Mouse (Mus musculus) frontal cortex, postnatal 14 days (tissue): ENCODE measurements around the gene Gm17349.
"Not testable (repeated sequence)": the region's sequence is repeated elsewhere in the genome, so short reads cannot be mapped to it uniquely, and the experiment has no call there.

Experiments used
- DNase-seq, 2 experiments: peaks; one replicate each; pipeline ENCODE4 v3.0.0; 2022; ENCODE audit warnings: low spot score in 2 of 2

Gm17349 gene

DNA sequence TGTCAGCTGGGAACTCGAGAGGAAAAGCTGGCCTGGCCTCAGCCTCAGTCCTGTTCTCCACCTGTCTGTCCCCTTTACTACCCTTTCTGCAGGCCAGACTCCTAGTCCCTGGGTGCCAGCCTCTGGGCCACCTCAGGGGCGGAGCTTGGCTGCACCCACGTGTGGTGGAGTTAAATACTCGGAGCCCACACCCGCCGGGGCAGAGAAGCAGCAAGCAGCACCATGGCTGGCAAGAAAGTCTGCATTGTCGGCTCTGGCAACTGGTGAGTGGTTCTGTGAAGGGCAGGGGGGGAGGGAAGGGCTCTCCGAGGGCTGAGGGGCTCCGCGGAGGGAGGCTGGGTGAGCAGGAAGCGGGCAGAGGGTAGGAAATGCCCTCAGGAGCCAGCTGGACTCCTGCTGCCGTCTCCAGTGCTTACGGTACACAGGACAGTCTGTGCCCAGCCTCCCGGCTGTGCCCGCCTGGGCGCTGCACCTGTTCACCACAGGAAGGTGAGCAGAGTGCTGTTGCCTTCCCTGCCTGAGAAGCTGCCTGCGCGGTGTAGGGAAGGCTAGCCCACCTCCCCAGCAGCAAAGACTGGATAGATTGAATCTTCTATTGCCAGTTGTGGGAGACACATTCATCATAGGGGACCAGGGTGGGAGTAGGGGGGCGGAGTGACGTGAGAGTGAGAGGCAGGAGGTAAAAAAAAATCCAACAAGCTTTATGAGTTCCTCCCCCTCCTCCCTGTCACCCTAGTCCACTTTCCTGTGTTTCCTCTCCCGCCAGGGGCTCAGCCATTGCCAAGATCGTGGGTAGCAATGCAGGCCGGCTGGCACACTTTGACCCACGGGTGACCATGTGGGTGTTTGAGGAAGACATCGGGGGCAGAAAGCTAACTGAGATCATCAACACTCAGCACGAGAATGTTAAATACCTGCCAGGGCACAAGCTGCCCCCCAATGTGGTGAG, 12.4 kb upstream of the Gm17349 start, which contains the start of gene Gpd1:
Gene Gpd1 (plus strand): TSS at position 130 of the 949 bp plus-strand sequence.
- DNase-seq, result no peak

GRCm38 (mm10) chr15:99716814-99717213, 11.5 kb upstream of the Gm17349 start:
- DNase-seq, result no peak

DNA sequence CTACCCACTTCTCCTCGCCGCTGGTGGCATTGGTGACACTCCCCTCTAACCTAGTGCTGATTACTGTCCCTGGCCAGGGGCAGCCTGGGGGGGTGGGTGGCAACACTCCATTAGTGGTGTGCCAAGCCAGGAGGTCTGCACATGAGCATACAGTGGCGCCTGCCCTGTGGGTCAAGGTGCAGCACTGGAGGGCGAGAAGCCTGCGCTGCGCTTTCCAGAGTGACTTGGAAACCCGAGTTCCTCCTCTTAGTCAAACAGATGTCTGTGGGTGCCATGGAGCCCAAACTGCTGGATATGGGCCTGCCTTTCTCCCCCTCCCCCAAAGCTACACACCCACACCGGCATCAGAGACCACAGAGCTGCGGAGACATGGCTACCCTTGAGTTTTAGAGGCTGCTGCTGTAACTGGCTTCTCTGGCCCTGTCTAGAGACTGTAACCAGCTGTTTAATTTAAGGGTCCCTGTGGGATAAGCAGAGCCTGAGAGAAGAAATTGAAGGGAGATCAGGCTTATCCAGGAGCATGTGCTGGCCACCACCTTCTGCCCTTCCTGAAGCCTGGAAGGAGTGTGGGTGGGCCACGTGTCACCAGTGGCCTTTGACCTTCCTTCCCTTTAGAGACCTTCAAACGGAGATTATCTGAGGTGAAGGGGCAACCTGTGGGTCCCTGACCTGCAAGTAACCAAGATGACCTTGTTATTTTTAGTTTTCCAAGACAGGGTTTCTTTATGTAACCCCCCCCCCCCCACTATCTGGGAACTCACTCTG, 10.9 kb upstream of the Gm17349 start:
- no peak for DNase-seq

DNA sequence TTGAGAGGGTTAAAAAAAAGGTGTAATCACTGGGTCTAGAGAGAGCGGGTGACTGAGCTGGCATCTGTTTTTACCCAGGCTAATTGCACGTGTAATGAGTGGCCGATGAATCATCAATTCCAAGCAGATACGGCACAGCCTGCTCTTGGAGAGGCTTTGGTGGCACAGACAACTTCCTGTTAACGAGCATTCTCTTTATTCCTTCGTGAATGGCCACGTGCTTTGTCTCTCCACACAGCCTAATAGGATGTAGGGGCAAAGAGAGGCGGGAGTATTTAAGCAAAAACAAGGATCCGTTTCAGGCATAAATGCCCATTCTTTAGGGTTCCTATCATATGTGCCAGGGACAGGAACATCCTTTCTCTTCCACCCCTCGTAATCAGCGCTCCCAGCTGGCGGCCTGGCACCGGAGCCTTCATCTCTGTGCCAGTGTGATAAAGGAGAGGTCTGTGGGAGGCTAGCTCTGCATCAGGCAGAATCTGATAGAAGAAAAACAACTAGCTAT, 10.1 kb upstream of the Gm17349 start:
- DNase-seq, result no peak

DNA sequence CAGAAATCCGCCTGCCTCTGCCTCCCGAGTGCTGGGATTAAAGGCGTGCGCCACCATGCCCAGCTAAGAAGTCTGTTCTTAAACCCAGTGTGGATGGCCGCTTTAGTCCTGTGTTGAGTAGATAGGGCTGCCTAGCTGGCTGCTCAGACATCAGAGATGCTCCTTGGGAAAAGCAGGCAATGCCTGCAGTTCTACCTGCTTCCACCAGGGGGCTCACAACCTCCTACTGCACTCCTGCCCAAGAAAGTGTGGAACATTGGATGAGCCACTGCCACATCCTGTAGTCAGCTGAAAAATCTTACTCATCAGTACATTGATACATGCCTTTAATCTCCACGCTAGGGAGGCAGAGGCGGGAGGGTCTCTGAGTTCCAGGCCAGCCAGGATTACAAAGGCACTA, 9.6 kb upstream of the Gm17349 start:
- peak; percentile 79 to 82 for DNase-seq

DNA sequence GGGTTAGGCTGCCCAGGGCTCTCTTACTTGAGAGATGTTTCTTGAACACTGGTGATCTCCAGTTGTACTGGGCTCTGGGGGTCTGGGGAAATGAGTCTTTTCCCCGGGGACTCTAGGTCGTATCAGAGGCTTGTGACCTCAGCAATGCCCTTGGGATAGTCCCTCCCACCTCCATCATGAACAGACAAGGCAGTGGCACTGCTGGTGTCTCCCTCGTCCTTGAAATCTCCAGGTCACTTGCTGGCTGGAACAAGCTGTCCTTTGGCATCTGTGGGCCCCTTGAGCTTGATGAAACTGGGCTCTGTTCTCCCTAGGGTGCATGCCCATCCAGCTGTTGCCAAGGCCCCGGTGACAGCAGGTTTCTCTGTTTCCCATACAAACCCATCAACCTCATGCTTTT, 8.9 kb upstream of the Gm17349 start:
- peak in 1 of 2 experiments; percentile 22 for DNase-seq

DNA sequence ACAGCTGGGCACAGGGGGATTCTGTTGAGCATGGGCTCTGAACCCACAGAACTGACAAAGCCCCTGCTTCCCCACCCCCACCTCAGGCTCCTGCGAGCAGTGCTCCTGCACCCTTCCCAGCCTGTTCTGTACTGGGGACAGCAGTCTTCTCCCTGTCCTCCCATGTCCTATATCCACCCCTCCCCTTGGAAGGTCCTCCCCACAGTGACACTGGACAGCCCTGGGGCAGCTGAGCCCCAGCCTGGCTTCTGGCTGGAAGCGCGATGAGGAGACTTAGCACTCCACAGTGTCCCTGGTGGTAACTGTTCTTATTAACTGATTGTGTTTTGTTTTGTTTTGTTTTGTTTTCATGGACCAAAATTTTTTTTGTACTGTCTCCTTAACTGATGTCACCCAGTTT, 8.3 kb upstream of the Gm17349 start:
- DNase-seq, result no peak

DNA sequence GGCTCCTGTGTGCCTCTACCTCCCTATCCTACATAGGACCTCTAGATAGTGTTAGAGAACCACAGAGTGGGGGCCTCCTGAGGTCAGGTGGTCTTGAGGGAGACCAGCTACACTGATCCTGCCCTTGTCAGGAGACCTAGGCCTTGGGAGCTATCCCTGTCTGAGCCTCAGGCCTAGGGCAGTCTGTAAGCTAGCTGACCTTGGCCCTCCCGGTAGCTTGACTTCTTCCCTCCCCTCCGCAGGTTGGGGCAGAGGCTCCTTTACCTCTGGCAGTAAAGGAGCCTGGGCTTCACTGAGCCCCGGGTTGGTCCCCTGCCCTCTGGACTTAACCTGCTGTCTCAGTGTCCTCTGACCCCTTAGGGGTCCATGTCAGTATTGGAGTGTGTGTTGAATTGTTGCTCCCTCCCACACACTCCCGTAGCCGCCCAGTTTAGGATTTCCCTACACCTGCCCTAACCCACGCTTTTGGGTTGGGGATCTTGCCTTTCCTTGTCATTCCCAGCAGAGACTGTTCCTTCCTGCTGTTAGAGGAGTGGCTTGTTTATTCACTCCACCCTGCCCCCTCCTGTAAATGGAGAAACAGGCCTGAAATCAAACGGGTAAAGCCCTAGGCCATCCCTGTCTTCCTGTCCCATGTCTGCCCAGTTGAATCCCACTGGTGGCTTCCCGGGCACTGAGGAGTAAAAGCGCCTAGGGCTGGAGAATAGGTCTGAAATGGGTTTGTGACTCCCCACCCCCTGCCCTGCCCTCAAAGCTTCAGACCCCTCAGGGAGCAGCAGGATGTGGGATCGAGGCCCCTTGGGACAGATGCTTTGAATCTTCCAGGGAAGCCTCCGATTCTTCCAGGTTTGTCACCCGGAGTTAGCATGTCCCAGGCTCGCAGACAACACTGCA, 7.6 kb upstream of the Gm17349 start:
- no peak for DNase-seq

DNA sequence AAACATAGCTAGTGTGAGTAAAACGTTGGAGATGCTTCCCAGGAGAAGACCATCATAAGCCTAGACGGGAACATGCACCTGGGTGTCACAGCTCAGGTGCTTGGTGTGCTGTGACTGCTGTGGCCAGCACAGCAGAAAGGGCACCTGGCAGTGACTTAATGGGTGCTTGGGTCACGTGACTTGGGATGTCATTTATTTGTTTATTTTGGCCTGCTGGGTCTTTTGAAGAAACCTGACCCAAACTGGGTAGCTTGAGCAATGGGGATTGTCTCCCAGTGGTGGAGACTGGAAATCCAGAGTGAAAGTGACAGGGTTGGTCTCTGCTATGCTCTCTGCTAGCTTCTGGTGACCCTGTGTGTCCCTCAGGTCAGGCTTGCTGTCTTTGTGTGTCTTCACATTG, 6.2 kb upstream of the Gm17349 start:
- DNase-seq, result no peak

- no peak for DNase-seq
Observed at GRCm38 (mm10) chr15:99710221-99711190, 5.2 kb upstream of the Gm17349 start.

DNA sequence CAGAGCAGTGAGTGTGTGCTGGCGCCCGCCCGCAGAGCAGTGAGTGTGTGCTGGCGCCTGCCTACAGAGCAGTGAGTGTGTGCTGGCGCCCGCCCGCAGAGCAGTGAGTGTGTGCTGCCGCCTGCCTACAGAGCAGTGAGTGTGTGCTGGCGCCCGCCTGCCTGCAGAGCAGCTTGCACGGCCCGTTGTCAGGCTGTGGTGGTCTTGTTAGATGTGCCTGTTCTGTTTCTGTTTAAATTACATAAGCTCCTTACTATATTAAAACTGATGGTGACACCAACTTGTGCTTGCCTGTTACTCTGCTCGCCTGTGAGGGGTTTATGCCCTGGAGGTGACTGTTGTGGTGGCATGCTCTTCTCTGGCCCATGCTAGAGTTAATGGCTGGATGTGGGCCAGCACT, 2.9 kb upstream of the Gm17349 start:
- no peak for DNase-seq

GRCm38 (mm10) chr15:99704881-99705280, 409 bp downstream of the Gm17349 start:
- no peak for DNase-seq

DNA sequence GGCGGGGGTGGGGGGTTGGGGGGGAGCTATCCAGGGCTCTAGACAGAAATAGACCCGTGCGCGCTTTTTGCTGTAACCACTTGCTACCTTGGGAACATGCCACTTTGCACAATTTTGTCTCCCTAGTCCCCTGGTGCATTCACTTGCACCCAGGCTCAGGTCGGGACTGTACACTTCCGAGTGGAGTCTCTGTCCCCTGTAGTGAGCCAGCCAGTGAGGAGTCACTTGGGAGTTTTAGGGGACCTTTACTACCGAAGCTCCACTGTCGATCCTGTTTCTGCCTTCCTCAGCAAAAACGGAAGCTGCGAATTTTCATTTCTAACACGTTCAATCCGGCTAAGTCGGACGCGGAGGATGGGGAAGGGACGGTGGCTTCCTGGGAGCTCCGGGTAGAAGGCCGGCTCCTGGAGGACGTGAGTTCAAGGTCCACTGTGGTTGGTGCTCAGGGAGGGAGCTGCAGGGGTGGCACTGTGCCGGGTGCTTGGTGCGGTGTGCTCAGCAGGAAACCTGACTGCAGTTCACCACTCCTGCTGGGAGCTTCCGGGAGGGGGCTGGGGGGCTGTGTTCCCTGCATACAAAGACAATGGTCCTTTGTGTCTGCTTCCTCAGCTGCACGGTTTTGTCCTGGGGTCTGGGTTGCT, 1.1 kb downstream of the Gm17349 start:
- no peak for DNase-seq

- no peak for DNase-seq
Observed at GRCm38 (mm10) chr15:99703676-99704040, 1.6 kb downstream of the Gm17349 start.

DNA sequence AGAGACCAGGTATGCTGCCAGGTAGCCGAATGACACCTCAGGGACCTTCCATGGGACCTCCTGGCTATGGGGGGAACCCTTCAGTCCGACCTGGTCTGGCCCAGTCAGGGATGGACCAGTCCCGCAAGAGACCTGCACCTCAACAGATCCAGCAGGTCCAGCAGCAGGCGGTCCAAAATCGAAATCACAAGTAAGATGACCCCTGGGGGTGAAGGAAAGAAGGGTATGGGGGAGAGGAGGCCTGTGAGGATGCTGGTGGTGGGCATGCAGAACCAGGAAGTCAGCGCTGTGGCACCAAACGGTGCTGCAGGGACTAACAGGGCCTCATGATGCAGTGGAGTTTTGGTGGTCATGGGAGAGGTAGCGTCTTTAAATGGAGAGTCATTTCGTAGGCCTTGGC, 2.2 kb downstream of the Gm17349 start:
- DNase-seq, result no peak

- DNase-seq, result peak; percentile 92 to 95
Observed at GRCm38 (mm10) chr15:99701999-99702900, 3.0 kb downstream of the Gm17349 start, which contains the start of gene Smarcd1. Smarcd1 (plus strand) TSS chr15:99702129.

- not testable (repeated sequence) for DNase-seq
Observed at GRCm38 (mm10) chr15:99701640-99701998, 3.7 kb downstream of the Gm17349 start.

DNA sequence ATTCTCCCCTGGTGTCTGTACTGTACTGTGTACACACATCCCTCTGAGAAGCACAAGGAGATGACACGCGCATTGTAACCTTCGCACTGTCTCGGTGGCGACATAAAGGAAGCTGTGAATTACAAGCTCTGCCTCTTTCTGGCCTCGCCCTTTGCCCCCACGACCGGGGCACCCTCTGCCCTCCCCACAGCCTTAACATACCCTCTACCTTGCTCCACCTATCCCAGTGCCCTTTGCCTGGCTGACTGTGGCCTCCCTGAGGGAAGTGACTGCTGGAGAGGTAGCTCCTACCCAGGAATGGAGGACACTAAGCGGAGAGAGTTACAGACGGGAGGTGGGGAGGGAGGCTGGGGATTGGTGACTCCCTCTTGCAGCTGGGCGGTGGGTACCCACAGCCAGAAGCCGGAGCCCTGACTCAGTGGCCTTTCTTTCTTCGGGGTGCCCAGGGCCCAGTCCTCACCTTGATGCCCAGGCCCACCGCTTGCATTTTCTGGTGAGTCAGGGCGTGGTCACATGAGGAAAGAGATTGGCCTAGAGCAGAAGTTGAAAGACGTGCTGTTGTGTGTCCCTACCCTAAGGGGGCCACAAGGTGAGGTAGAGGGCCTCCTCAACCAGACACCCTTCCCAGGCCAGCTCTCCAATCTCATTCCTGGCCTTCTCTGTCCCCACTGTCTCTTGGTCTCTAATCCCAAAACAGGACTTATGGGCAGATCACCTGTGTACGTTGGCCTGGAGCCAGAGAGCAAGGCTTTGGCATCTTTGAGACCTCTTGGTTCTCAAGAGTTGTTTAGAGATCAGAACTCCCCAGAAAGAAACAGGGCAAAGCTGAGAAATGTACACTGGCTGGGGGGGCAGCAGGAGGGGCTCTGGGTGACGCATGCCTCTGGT, 4.8 kb downstream of the Gm17349 start:
- DNase-seq, result no peak
